Mouse (Mus musculus) limb, embryonic 14.5 days (tissue): Measurements from ENCODE around the gene Ccdc174. TPM values are rescaled to one million over a fixed set of nuclear protein-coding genes. Genes with fewer than 3 reads are reported as not detected.
"Not testable (repeated sequence)": the region's sequence is repeated elsewhere in the genome, so short reads cannot be mapped to it uniquely, and the experiment has no call there.

Source experiments
- ATAC-seq: fragments of 200-750 bp; cut with Nextera tagmentation; 2 replicates; pipeline ENCODE4 v1.8.0; 2017; ENCODE audit warnings: low read depth, moderate number of reproducible peaks, moderate TSS enrichment; ENCODE audit not compliant: low FRiP score
- DNase-seq: peaks from one replicate; pipeline ENCODE4 v3.0.0-alpha.2; 2015; ENCODE audit warnings: low spot score
- H3K27ac ChIP-seq: fragments of 300-500 bp; sonication (generic); replicated peaks from 2 replicates; pipeline ENCODE4 v1.5.1; 2014; ENCODE audit warnings: low read depth, mild to moderate bottlenecking, low read length, moderate library complexity, mixed read lengths
- H3K27me3 ChIP-seq: fragments of 300-500 bp; sonication (generic); 2 replicates; pipeline ENCODE4 v1.6.1; 2014; ENCODE audit warnings: low read length, mixed read lengths; ENCODE audit not compliant: control insufficient read depth, insufficient read depth
- H3K36me3 ChIP-seq: fragments of 300-500 bp; sonication (generic); 2 replicates; pipeline ENCODE4 v1.6.1; 2014; ENCODE audit warnings: mild to moderate bottlenecking, low read length, moderate library complexity, mixed read lengths; ENCODE audit not compliant: control insufficient read depth, insufficient read depth
- H3K4me1 ChIP-seq: fragments of 300-500 bp; sonication (generic); 2 replicates; pipeline ENCODE4 v1.6.1; 2014; ENCODE audit warnings: antibody characterized with exemption, low read length, mixed read lengths; ENCODE audit not compliant: control insufficient read depth, insufficient read depth
- H3K4me2 ChIP-seq: fragments of 300-500 bp; sonication (generic); replicated peaks from 2 replicates; pipeline ENCODE4 v1.6.1; 2014; ENCODE audit warnings: low read depth, mild to moderate bottlenecking, low read length, moderate library complexity; ENCODE audit not compliant: severe bottlenecking
- H3K4me3 ChIP-seq: fragments of 300-500 bp; sonication (generic); replicated peaks from 2 replicates; pipeline ENCODE4 v1.5.1; 2014; ENCODE audit warnings: low read length
- H3K9ac ChIP-seq: fragments of 300-500 bp; sonication (generic); 2 replicates; pipeline ENCODE4 v1.6.1; 2014; ENCODE audit warnings: mild to moderate bottlenecking, low read depth, low read length, moderate library complexity; ENCODE audit not compliant: severe bottlenecking
- H3K9me3 ChIP-seq: fragments of 300-500 bp; sonication (generic); 2 replicates; pipeline ENCODE4 v1.6.1; 2016; ENCODE audit warnings: low read length; ENCODE audit not compliant: control insufficient read depth
- POLR2A ChIP-seq: fragments of 200-500 bp; IDR thresholded peaks from 2 replicates; pipeline ENCODE4 v1.8.0; 2012; ENCODE audit warnings: inconsistent platforms, mild to moderate bottlenecking, moderate library complexity, borderline replicate concordance; ENCODE audit not compliant: insufficient read depth, insufficient read length; ENCODE audit errors: extremely low read depth
- WGBS: fragments of 180-500 bp; shearing (Covaris S2); extraction: QIAGEN DNeasy Blood & Tissue Kit; methylation state at CpG from one replicate; pipeline ENCODE4 v1.1.7; 2014; 5-methylcytosine and 5-hydroxymethylcytosine counted together
- polyA plus RNA-seq, 2 experiments: library from polyadenylated mRNA; depleted of rRNA in 1 of 2; stranded (reverse) in 1 of 2; unstranded in 1 of 2; fragments of >200 nt; fragmentation: Nextera tagmentation in 1 of 2; extraction: Ambion mirVana in 1 of 2; gene quantifications; 2 replicates each; pipeline versions ENCODE4 v1.2.1 to v1.2.3; 2012 to 2014

Gene Ccdc174
- polyA plus RNA-seq, 2 experiments = 16.7 to 28.9 TPM

DNA sequence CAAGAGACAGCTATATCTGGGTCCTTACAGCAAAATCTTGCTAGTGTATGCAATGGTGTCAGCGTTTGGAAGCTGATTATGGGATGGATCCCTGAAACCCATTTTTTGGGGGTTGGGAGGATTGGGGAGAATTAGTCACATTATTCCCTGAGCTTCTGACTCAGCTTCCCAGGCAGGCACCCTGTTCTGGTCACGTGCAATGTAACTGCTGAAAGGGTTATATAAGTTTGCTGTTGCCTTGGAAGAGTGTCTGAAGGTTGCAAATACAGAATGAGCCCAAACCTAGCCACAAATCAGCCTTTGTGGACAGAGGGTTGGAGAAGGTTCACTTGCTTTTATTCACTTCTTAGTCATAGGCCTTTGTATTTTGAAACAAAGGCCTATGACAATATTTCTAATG, 13.9 kb downstream of the Ccdc174 start:
- Histone ChIP-seq H3K4me1 (no peaks in the 10 kb centered on the region), H3K27me3 (no peaks in the 10 kb centered on the region), H3K4me2 (no peak overlapping the region), H3K9ac (no peak overlapping the region), H3K4me3 (no peak overlapping the region), H3K36me3 (peaks cover 80% of the 10 kb centered on the region), H3K27ac (no peak overlapping the region), H3K9me3 (no peaks in the 10 kb centered on the region)
- no peak for DNase-seq
- no peak for TF ChIP-seq POLR2A
- ATAC-seq = no peak
- 93% methylated on average over 2 of the region's 2 CpGs for WGBS

- Histone ChIP-seq H3K36me3 (peaks cover 79% of the 10 kb centered on the region), H3K9me3 (no peaks in the 10 kb centered on the region), H3K4me1 (no peaks in the 10 kb centered on the region), H3K27me3 (no peaks in the 10 kb centered on the region), H3K4me2 (no peak overlapping the region), H3K27ac (no peak overlapping the region), H3K9ac (no peak overlapping the region), H3K4me3 (no peak overlapping the region)
- ATAC-seq = no peak
- no peak for TF ChIP-seq POLR2A
- WGBS = 98% methylated on average over 3 of the region's 3 CpGs
- no peak for DNase-seq
Observed at GRCm38 (mm10) chr6:91896783-91897182, 18.9 kb downstream of the Ccdc174 start.

- Histone ChIP-seq H3K4me3 (no peak overlapping the region), H3K9me3 (no peaks in the 10 kb centered on the region), H3K4me1 (no peaks in the 10 kb centered on the region), H3K36me3 (peaks cover 43% of the 10 kb centered on the region), H3K27ac (no peak overlapping the region), H3K4me2 (no peak overlapping the region), H3K9ac (no peak overlapping the region), H3K27me3 (no peaks in the 10 kb centered on the region)
- no peak for TF ChIP-seq POLR2A
- ATAC-seq (peak; percentile 41; the same call in 1 of the 2 replicates), DNase-seq (peak; percentile 86)
- WGBS = 30% methylated on average over 5 of the region's 5 CpGs
Observed at GRCm38 (mm10) chr6:91901505-91901904, 23.7 kb downstream of the Ccdc174 start.

- H3K27me3 ChIP-seq, H3K9ac ChIP-seq, ATAC-seq, H3K4me3 ChIP-seq, H3K9me3 ChIP-seq, H3K4me2 ChIP-seq, DNase-seq, H3K27ac ChIP-seq, H3K4me1 ChIP-seq: not testable (repeated sequence)
- 92% methylated on average over 2 of the region's 2 CpGs for WGBS
- peaks cover 32% of the 10 kb centered on the region for H3K36me3 ChIP-seq
Observed at GRCm38 (mm10) chr6:91902509-91902908, 24.7 kb downstream of the Ccdc174 start, which contains the start of gene 4930590J08Rik. Gene 4930590J08Rik, plus strand, starts transcription at chr6:91902809.

DNA sequence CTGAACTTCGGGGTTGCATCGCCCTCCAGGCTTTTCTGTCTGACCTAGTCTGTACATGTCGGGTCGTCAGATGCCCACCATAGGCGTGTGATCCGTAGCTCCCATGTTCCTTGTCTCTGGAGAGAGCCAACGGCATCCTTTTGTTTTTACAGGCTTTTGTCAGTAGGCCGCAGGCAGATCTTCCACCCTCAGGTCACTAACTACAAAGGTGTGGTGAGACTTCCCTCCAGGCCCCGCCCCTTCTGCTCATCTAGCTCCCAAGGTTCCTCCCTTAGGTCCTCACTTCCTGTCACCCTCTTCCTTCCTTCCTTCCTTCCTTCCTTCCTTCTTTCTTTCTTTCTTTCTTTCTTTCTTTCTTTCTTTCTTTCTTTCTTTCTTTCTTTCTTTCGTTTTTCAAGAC, 36.2 kb downstream of the Ccdc174 start:
- Histone ChIP-seq H3K9me3 (no peaks in the 10 kb centered on the region), H3K4me2 (no peak overlapping the region), H3K27me3 (no peaks in the 10 kb centered on the region), H3K27ac (no peak overlapping the region), H3K4me3 (no peak overlapping the region), H3K4me1 (no peaks in the 10 kb centered on the region), H3K36me3 (no peaks in the 10 kb centered on the region), H3K9ac (no peak overlapping the region)
- TF ChIP-seq POLR2A = no peak
- no peak for ATAC-seq
- WGBS = 88% methylated on average over 10 of the region's 10 CpGs
- no peak for DNase-seq

GRCm38 (mm10) chr6:91917286-91917685, 39.4 kb downstream of the Ccdc174 start:
- DNase-seq = no peak
- no peak for ATAC-seq
- TF ChIP-seq POLR2A = no peak
- Histone ChIP-seq H3K4me3 (no peak overlapping the region), H3K4me1 (no peaks in the 10 kb centered on the region), H3K9me3 (no peaks in the 10 kb centered on the region), H3K9ac (no peak overlapping the region), H3K27ac (no peak overlapping the region), H3K27me3 (no peaks in the 10 kb centered on the region), H3K4me2 (no peak overlapping the region), H3K36me3 (no peaks in the 10 kb centered on the region)
- WGBS = 61% methylated on average over 4 of the region's 4 CpGs
